Mouse (Mus musculus) C2C12 (cell line): ENCODE results near the gene Mrpl47.

Experiments used
- CTCF ChIP-seq: IDR thresholded peaks from one replicate; pipeline ENCODE4 v1.5.1; 2011; ENCODE audit not compliant: control insufficient read depth, insufficient read depth, insufficient read length
- MAX ChIP-seq: IDR thresholded peaks from one replicate; pipeline ENCODE4 v1.6.1; 2011; ENCODE audit warnings: mild to moderate bottlenecking, control low read depth
- MYOG ChIP-seq: IDR thresholded peaks from one replicate; pipeline ENCODE4 v1.6.1; 2011; ENCODE audit not compliant: control insufficient read depth, insufficient read length; ENCODE audit errors: extremely low read depth
- USF1 ChIP-seq: IDR thresholded peaks from one replicate; pipeline ENCODE4 v1.6.1; 2011; ENCODE audit warnings: low read depth, mild to moderate bottlenecking, control low read depth, moderate library complexity

GRCm38 (mm10) chr3:32689567-32689999 lies 47.8 kb downstream of the Mrpl47 start:
- TF ChIP-seq CTCF (no peak), USF1 (no peak), MAX (no peak), MYOG (no peak)
